Mouse (Mus musculus): ENCODE measurements around the gene Atxn1. TPM values are rescaled to one million over a fixed set of nuclear protein-coding genes. Genes with fewer than 3 reads are reported as not detected.

Gene Atxn1
- total RNA-seq, 2 experiments from 2014 or later, result 91.3 to 126 TPM

- intact Hi-C loops (cut with DNase I), result no loop called here
Observed at GRCm38 (mm10) chr13:45868886-45869285, 95.9 kb downstream of the Atxn1 start.

DNA sequence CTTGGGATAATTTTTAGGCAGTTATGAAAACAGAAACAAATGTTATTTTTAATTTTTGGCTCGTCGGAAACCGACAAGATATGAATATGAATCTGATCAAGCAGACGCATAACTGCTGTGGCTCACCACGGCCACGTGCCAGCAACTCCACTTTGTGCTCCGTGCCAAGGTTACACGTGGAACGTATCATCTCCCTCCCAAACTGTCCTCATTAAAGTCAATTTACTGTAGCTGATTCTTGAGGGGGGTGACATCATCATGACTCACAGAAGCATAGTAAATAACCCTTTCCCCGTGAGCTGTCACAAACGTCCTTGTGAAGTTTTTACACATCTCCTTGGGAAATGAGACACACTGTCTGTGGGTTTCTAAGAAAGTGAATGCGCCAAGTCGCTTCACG lies 97.5 kb downstream of the Atxn1 start:
- DNase-seq, result no peak
- intact Hi-C loops (cut with DNase I), result no loop called here

More at GRCm38 (mm10) chr13:45868886-45869285, 95.9 kb downstream of the Atxn1 start:
- DNase-seq, result no peak

GRCm38 (mm10) chr13:45866615-45867245 lies 98.1 kb downstream of the Atxn1 start:
- intact Hi-C loops (cut with DNase I), result no loop called here
- no peak for DNase-seq

GRCm38 (mm10) chr13:45865620-45866019 lies 99.2 kb downstream of the Atxn1 start:
- no peak for DNase-seq
- intact Hi-C loops (cut with DNase I), result no loop called here

GRCm38 (mm10) chr13:45863779-45864178 lies 101.0 kb downstream of the Atxn1 start:
- intact Hi-C loops (cut with DNase I), result no loop called here
- no peak for DNase-seq

GRCm38 (mm10) chr13:45861885-45862605 lies 102.8 kb downstream of the Atxn1 start:
- intact Hi-C loops (cut with DNase I), result no loop called here
- DNase-seq, result no peak

GRCm38 (mm10) chr13:45861098-45861580 lies 103.7 kb downstream of the Atxn1 start:
- no peak for DNase-seq
- intact Hi-C loops (cut with DNase I), result no loop called here

- DNase-seq, result no peak
- intact Hi-C loops (cut with DNase I), result no loop called here
Observed at GRCm38 (mm10) chr13:45859081-45859709, 105.6 kb downstream of the Atxn1 start.

GRCm38 (mm10) chr13:45857416-45857815 lies 107.4 kb downstream of the Atxn1 start:
- no peak for DNase-seq
- intact Hi-C loops (cut with DNase I), result no loop called here

GRCm38 (mm10) chr13:45854531-45854930 lies 110.3 kb downstream of the Atxn1 start:
- intact Hi-C loops (cut with DNase I), result no loop called here
- DNase-seq, result no peak

GRCm38 (mm10) chr13:45853691-45854090 lies 111.1 kb downstream of the Atxn1 start:
- DNase-seq, result no peak
- intact Hi-C loops (cut with DNase I), result no loop called here

- intact Hi-C loops (cut with DNase I), result no loop called here
- no peak for DNase-seq
Observed at GRCm38 (mm10) chr13:45852288-45852687, 112.5 kb downstream of the Atxn1 start.

GRCm38 (mm10) chr13:45851746-45852145 lies 113.1 kb downstream of the Atxn1 start:
- intact Hi-C loops (cut with DNase I), result no loop called here
- DNase-seq, result no peak

- DNase-seq, result no peak
- intact Hi-C loops (cut with DNase I), result no loop called here
Observed at GRCm38 (mm10) chr13:45851156-45851555, 113.7 kb downstream of the Atxn1 start.

- DNase-seq, result no peak
- intact Hi-C loops (cut with DNase I), result no loop called here
Observed at GRCm38 (mm10) chr13:45850181-45850974, 114.4 kb downstream of the Atxn1 start.

DNA sequence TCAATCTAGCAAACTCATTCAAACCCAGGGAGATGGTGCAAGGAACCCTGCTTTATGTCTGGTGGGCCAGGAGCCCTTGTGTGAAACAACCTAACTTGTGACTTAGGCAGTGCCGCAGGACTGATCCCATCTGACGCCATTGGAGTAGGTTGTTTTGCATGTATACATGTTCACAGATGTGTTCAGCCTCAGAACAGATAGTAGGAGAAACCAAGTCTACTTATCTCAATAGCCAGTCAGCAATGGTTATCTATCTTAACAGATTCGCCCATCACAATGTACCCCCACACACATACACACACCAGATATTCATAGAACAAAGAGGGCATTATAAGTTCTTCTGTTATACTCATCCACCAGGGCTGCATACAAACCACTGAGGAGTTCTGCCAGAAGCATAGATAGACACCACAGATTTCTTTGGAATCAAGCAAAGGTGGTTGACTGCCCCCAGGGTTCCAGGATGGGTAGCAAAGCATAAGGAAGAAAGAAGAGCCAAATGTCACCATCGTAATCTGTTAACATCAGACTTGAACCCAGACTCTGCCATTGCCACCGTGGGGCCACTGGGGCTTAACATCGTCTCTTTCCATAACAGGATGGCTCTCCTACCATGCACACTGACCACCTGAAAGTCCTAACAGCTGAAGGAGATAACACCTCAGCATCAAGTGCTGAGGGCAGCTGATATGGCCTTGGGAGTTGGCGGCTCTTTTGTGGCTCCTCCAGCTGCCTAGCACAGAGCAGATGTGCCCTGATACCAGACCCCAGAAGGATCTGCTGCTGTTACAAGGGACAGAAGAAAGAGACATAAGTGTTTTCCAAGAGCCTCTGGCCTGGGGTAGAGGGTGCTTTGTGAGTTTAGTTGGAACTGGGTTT lies 115.4 kb downstream of the Atxn1 start:
- intact Hi-C loops (cut with DNase I), result no loop called here
- no peak for DNase-seq

GRCm38 (mm10) chr13:45842511-45843055 lies 122.2 kb downstream of the Atxn1 start:
- DNase-seq, result no peak
- intact Hi-C loops (cut with DNase I), result no loop called here

GRCm38 (mm10) chr13:45839901-45840300 lies 124.9 kb downstream of the Atxn1 start:
- DNase-seq, result no peak
- intact Hi-C loops (cut with DNase I), result no loop called here

GRCm38 (mm10) chr13:45837609-45838220 lies 127.1 kb downstream of the Atxn1 start:
- DNase-seq, result no peak
- intact Hi-C loops (cut with DNase I), result no loop called here

Data from left cerebral cortex, postnatal 4 days (tissue).